Mouse (Mus musculus): ENCODE data around the gene Psmb2. TPM values are rescaled to one million over a fixed set of nuclear protein-coding genes. Genes with fewer than 3 reads are reported as not detected.
A peak's percentile ranks its signal among the peaks of the same experiment; 100 is the strongest.

Gene Psmb2
- total RNA-seq, 2 experiments from 2014 or later: 172 to 173 TPM

GRCm38 (mm10) chr4:126707439-126707826 is 30.0 kb downstream of the Psmb2 start:
- DNase-seq (ENCODE audit: low spot score in 2 of 2): no peak

GRCm38 (mm10) chr4:126732111-126732510 is 54.7 kb downstream of the Psmb2 start:
- DNase-seq (ENCODE audit: low spot score in 2 of 2): no peak

GRCm38 (mm10) chr4:126732531-126733380 is 55.3 kb downstream of the Psmb2 start:
- DNase-seq (ENCODE audit: low spot score in 2 of 2): no peak

DNA sequence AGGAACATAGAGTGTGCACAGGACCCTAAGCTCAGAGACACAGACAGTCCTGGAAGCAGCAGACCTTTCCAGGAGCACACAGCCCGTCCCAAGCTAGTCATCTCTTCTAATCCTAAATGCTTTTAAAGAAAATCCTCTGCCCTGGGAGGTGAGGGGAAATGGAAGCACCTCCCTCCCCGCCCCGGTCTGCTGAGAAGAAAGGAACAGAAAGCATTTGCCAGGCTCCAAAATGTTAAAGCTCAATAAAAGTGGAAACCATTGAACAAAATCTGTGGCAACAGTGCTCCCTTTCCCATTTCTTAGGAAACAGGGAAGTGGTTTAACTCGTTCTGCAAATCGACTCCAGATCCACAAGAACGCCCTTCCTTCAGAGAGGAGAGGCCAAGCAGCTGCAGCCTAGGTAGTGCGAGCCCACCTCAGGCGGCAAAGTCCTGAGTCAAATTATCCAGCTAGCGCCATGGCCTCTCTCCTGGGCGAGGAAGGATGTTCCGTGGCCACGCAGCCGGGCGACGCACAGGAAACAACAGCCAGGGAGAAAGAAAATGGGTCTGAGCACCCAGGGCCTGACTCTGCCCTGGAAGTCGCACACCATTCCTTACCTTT is 56.7 kb downstream of the Psmb2 start:
- no peak for DNase-seq (ENCODE audit: low spot score in 2 of 2)

DNA sequence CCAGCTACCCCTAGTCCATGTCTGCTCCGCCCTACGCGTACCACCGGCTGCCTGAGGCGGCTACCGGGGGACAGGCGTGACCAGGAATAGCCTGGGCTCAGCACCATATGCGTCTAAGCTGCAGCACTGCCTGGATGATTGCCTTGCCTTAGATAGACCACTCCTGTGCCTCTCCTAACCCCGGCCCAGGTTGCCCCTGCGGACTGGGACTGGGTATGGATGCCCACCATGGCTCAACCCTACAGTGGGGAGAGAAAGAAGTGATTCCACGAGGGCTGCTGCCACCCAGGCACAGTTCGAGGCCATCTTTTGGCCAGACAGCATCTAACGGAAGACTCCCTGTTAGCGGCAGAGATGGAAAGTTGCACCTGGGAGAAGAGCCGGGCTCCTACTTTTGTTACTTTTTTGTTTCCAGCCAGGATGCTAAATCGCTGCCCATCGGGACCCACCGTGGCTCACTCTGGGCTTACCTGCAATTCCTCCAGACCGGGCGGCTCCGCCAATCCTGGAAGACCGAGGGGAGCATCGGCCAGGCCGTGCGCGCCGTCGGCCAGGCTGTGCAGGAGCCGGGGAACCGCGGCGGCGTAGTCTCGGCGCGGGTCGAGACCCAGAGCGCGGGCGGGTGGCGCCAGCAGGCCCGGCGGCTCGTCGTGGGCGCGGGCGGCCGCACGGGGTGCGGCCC is 57.4 kb downstream of the Psmb2 start:
- no peak for DNase-seq (ENCODE audit: low spot score in 2 of 2)

DNA sequence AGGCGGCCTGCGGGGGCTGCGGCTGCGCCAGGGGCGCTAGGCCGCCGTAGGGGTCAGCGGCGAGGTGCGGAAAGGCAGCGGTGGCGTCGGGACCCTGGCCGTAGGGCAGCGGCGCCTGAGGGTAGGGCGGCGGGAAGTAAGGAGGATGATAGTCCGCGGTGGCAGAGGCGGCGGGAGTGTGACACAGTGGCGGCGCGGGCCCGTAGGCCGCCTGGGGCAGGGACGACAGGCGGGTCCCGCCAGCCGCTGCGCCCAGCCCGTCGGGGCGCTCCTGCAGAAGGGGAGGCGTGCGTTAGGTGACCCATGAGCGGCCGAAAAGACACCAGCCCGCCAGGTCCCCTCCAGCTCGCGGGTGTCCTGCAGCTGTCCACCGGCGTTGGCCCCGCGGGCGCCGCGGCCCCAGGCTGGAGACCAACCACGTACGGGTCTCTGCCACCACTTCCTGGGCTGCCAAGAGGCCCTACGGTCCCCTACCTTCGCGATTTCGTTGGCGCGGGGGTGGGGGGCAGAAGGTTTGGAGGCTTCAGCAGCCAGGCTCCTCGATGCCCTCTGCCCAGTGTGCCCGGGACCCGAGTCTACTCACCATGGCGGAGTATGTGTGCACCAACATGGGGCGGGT is 58.1 kb downstream of the Psmb2 start:
- DNase-seq (ENCODE audit: low spot score in 2 of 2): no peak

GRCm38 (mm10) chr4:126736001-126736414 is 58.6 kb downstream of the Psmb2 start, which contains the start of gene Tfap2e:
TSS of gene Tfap2e (minus strand) at chr4:126736240.
- DNase-seq (ENCODE audit: low spot score in 2 of 2): no peak

DNA sequence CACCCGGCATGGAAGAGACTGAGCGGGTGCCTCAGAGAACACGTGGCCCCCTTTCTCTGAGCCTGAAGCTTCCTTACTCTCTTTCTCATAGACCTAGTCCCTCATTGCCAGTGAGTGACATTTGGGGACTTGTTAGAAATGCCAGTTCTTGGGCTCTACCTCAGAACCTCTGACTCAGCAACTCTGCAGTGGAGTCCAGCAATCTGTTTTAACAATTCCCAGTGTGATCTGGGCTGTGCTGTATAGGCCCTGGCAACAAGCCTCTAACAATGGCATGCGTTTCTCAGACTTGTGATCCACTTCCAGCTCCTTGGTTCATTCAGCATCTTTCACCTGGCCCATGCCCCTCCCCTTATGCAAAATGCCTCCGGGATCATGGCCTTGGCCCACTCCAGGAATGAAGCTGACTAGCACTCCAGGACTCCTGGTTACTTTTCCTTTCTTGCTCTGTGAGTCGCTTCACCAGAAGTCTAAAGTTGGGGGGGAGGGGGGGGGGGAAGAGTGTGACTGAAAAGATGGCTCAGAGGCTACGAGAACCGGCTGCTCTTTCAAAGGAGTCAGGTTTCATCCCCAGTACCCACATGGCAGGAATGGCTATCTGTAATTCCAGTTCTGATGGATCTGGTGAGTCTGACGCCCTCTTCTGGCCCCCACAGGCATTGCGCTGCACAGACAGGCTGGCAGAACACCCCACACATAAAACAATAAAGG is 62.7 kb downstream of the Psmb2 start:
- no peak for DNase-seq (ENCODE audit: low spot score in 2 of 2)

GRCm38 (mm10) chr4:126741448-126741847 is 64.0 kb downstream of the Psmb2 start:
- DNase-seq (ENCODE audit: low spot score in 2 of 2): peak; percentile 29 to 65

DNA sequence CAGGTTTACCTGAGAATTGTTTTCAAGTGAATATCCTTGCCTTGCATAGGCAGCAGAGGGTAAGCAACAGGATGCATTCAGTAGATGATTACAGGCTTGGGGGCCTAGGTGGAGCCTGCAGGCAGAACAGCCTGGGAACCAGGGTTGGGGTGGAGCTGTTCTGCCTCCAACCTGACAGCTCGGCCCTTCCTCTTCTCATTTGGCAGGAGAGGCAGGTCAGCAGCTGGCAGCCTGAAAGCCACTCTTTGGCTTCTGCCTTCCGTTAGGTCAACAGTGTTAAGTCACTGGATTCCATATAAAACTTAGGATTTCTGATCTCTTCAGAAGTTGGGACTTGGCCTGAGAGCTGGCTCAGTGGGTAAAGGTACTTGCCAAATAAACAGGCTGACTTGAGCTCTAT is 65.5 kb downstream of the Psmb2 start:
- DNase-seq (ENCODE audit: low spot score in 2 of 2): no peak

DNA sequence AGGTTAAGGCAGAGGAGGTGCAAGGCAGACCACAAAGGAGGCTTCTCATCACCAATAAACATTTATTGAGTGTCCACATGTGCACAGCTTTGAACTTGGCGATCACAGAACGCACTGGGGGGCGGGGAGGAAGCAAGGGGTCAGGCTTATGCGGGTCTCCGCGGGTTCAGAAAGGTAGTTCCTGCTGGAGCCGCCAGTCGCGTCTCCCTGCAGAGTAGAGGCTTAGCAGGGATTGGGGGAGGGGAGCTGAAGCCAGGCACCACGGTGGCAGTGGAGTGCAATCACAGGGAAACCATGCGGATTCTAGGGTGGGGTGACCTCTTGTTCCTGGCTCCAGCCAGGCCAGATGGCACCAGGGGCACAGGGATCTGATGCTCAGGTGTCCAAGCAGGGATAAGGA is 66.3 kb downstream of the Psmb2 start:
- DNase-seq (ENCODE audit: low spot score in 2 of 2): no peak

DNA sequence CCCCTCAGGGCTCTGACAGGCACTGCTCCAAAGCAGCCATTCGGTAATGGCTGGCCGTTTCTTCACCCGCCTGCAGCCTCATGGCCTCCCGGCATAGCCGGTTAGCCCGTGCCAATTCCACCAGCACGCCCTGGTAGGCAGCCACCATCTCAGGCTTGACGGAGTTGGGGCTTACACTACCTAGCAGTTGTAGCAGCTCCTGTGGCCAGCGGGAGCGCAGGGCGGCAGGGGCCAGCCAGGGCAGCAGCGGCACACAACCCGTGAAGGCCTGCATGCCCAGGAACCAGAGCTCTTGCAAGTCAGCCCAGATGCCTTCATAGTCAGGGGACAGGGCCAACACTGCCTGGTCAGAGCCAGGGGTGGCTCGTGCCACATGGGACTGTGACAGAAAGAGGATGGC is 67.4 kb downstream of the Psmb2 start:
- no peak for DNase-seq (ENCODE audit: low spot score in 2 of 2)

GRCm38 (mm10) chr4:126745506-126746193 is 68.2 kb downstream of the Psmb2 start:
- no peak for DNase-seq (ENCODE audit: low spot score in 2 of 2)

- DNase-seq (ENCODE audit: low spot score in 2 of 2): no peak
Measured at GRCm38 (mm10) chr4:126746194-126746840, 68.9 kb downstream of the Psmb2 start.

GRCm38 (mm10) chr4:126748381-126748780 is 71.0 kb downstream of the Psmb2 start:
- DNase-seq (ENCODE audit: low spot score in 2 of 2): no peak

GRCm38 (mm10) chr4:126749553-126749952 is 72.1 kb downstream of the Psmb2 start:
- DNase-seq (ENCODE audit: low spot score in 2 of 2): no peak

DNA sequence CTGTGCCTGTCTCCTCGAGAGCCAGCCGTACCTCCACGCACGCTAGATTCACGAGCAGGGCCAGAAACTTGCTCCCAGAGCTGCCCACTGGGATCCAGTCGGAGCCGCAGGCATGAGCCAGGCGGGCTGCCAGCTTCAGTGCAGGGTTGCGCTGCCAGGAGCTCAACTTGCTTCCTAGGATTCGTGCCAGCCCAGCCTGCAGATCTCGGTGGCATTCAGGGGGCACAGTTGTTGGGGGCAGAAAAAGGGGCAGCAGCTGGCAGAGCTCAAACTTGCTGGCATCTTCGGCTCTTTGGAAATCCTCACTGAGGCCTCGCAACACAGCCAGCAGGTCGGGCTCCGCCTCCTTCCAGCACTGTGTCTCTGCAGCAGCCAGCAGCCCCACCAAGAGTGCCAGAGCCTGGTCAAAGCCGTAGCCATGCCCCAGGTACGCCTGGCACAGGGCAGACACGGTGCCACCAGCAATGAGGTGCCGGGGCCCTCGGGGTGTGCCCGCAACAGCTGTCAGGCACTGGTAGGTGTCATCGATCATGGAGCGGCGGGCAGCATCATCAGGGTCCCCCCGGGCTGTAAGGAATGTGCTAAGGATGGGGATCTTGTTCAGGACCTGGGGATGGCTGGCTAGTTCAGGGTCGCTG is 72.7 kb downstream of the Psmb2 start:
- no peak for DNase-seq (ENCODE audit: low spot score in 2 of 2)

GRCm38 (mm10) chr4:126750863-126751555 is 73.6 kb downstream of the Psmb2 start:
- DNase-seq (ENCODE audit: low spot score in 2 of 2): no peak

- DNase-seq (ENCODE audit: low spot score in 2 of 2): no peak
Measured at GRCm38 (mm10) chr4:126751556-126752023, 74.2 kb downstream of the Psmb2 start.

All from adrenal gland, postnatal 4 days (tissue).